Mouse (Mus musculus): ENCODE measurements around the gene Gale. TPM values are rescaled to one million over a fixed set of nuclear protein-coding genes. Genes with fewer than 3 reads are reported as not detected.
A peak's percentile ranks its signal among the peaks of the same experiment; 100 is the strongest.
"Not testable (repeated sequence)": the region's sequence is repeated elsewhere in the genome, so short reads cannot be mapped to it uniquely, and the experiment has no call there.

The Gale gene
- total RNA-seq, 1 experiment from 2014 or later: 2.7 TPM

DNA sequence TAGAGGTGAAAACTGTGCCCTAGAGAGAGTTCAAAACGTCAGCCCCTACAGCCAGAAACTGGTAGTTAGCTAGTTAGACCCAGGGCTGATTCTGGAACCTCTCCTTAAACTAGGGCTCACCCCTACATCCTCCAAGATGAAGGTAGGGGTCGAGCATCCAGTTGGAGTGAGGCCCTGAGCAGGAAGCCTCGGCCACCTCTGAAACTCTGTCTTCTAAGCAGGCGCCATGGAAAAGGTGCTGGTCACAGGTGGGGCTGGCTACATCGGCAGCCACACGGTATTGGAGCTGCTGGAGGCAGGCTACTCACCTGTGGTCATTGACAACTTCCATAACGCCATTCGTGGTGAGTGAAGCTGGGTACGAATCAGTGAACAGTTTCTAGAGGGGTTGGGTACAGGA, 1.6 kb downstream of the Gale start:
- no peak for ATAC-seq (replicated peaks; ENCODE audit: insufficient number of reproducible peaks, low FRiP score, low TSS enrichment, poor library complexity, severe bottlenecking)

DNA sequence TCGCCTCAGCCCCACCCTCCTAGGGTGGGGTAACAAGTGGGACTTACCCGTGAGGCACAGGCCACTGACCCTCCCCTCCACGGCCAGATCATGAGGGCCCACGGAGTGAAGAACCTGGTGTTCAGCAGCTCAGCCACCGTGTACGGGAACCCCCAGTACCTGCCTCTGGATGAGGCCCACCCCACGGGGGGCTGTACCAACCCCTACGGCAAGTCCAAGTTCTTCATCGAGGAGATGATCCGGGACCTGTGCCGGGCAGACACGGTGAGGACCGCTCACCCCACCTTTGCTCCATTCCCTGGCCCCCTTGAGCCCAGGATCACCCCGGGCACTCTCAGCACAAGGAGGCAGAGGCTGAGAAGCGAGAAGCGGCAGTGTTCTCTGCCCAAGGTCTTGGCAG, 2.8 kb downstream of the Gale start:
- no peak for ATAC-seq (replicated peaks; ENCODE audit: insufficient number of reproducible peaks, low FRiP score, low TSS enrichment, poor library complexity, severe bottlenecking)

DNA sequence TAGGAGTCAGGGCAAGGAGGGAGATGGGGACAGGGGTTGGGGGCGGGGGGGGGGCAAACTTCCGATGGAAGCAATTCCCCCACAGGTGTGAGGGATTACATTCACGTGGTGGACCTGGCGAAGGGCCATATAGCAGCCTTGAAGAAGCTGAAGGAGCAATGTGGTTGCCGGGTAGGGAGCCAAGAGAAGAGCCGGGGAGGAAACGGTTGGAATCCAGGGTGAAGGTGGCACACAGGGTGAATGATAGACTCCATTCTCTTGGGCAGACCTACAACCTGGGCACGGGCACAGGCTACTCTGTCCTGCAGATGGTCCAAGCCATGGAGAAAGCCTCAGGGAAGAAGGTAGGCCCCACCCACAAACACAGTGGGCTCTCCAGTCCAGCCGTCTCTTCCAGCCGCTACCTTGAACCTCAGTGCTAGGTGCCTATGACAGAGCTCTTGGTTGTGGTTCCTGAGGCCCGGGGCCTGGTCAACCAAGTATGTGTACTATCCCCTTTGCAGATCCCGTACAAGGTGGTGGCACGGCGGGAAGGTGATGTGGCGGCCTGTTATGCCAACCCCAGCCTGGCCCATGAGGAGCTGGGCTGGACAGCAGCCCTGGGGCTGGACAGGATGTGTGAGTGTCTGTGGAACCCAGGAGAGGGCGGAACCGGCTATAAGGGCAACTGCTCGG, 3.7 kb downstream of the Gale start:
- ATAC-seq (replicated peaks; ENCODE audit: insufficient number of reproducible peaks, low FRiP score, low TSS enrichment, poor library complexity, severe bottlenecking): no peak

DNA sequence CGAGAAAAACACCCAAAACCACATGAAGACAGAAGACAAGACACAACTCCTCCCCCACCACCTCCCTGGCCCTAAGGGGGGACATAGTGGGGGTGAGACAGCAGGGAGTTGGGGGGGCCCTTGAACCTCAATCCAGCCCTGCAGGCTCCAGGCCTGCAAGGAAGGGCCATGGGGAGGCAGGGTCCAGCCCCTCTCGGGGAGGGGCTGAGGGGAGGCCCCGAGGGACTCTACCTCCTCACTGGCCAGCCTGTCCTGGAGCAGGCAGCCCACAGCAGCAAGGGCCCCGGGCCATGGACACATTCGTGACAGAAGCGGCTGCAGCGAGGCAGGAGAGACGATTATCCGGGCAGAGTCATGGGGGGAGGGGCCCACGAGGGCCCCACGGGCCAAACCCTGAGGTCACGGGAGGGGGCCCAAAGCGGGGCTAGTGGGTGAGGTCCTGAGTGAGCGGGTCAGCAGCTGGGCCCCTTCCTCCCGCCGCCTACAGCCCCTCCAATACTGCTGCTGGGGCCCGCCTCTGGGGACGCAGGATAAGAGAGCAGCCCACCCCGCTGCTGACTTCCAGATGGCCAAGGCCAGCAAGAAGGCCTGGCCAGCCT, 4.8 kb downstream of the Gale start:
- no peak for ATAC-seq (replicated peaks; ENCODE audit: insufficient number of reproducible peaks, low FRiP score, low TSS enrichment, poor library complexity, severe bottlenecking)

DNA sequence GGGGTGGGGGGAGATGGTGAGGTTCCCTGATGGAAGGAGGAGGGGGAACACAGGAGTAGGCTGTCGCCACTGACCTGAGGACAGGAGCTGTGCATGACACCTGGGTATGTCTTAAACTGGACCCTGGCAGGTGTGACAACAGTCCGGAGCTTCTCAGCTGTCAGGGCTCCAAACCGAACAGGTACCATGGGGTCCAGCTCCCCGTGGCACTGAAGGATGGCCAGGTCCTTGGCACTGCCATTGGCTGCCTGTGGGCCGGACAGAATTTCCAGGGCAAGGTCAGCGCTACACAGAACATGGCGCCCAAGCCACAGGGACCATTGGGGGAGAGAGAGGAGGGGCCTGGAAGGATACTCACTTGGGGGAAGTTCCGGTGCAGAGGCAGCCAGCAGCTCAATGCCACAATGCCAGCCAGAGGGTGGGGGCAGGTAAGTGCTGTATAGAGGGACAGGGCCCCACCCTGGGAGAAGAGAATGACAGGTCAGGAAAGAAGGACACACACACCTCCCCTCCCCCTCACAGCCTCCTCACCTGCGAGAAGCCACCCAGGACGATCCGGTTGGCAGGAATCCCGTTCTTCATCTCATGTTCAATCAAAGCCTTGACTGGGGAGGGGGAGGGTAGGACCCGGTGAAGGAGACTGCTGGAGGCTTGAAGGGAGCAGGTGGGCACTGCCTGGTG, 5.7 kb downstream of the Gale start:
- no peak for ATAC-seq (replicated peaks; ENCODE audit: insufficient number of reproducible peaks, low FRiP score, low TSS enrichment, poor library complexity, severe bottlenecking)

DNA sequence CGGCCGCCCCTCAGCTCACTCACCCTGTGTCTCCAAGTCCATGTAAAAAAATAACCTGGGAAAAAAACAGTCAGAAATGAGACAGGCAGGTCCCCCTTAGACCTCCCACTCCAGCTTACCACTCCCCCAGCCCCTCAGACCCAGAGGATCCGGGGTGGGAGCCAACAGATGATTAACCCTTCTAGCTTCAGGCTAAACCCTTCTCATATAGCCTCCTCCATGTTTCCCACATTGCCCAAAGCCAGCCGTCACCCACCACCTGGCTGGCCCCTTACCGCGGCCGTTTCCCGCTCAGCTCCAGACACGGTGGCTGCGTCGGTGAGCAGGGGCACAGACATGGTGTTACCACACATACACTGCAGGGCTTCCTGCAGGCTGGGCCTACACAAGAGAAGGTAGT, 7.1 kb downstream of the Gale start:
- no peak for ATAC-seq (replicated peaks; ENCODE audit: insufficient number of reproducible peaks, low FRiP score, low TSS enrichment, poor library complexity, severe bottlenecking)

DNA sequence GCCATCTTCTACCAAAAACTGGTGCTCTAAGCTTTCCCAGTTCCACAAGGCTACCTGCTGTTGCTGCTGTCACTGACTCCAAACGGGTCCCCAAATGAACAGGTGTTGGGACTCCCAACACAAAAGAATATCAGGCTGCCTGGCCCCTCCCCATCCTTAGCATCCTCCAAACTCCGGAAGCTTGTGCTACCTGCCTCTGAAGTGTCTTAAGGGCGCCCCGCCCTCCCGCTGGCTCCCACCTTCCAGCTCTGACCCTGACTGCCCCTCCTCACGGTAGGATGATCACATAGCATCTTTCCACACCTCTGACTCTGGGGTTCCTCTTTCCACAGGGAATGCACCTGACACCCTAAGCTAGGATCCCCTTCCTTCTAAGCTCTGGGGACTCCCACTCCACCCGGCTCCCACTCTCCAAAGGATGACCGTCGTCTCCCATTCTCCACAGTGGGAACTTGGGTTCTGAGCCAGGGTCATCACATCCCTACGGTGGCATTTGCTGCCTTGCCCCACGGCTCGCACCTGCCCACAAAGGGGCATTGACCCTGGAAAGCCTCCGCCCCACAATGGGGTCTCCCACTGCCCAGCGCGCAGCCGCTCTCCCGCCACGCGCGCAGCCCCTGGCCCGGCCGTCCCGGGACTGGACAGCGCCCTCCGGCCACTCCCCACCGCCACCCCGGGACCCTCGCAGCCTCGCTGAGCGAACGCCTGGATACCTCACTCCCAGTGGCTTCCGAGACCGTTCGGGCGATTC, 8.5 kb downstream of the Gale start:
- ATAC-seq (replicated peaks; ENCODE audit: insufficient number of reproducible peaks, low FRiP score, low TSS enrichment, poor library complexity, severe bottlenecking): 0 out of 2 replicates have a peak, but pooled peaks have one; percentile 5

DNA sequence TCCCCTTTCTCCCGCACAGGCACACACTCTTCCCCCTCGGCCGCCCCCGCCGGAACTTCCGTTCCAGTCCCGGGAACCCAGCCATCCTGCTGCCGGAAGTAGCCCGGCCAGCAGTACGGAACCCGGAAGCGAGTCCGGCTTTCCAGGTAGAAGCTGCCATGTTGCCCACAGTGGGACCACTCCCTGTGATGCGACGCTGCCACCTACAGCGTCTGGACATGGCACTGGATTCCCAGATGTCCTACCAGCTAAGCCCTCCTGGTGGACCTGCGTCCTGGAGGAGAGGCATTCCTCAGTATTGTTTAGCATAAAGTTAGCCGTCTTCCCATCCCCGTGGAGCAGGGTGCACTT, 9.0 kb downstream of the Gale start, which contains the start of gene Lypla2:
Lypla2 (minus strand) TSS at position 71 of the 351 bp plus-strand sequence.
- ATAC-seq (replicated peaks; ENCODE audit: insufficient number of reproducible peaks, low FRiP score, low TSS enrichment, poor library complexity, severe bottlenecking): peak; percentile 72

DNA sequence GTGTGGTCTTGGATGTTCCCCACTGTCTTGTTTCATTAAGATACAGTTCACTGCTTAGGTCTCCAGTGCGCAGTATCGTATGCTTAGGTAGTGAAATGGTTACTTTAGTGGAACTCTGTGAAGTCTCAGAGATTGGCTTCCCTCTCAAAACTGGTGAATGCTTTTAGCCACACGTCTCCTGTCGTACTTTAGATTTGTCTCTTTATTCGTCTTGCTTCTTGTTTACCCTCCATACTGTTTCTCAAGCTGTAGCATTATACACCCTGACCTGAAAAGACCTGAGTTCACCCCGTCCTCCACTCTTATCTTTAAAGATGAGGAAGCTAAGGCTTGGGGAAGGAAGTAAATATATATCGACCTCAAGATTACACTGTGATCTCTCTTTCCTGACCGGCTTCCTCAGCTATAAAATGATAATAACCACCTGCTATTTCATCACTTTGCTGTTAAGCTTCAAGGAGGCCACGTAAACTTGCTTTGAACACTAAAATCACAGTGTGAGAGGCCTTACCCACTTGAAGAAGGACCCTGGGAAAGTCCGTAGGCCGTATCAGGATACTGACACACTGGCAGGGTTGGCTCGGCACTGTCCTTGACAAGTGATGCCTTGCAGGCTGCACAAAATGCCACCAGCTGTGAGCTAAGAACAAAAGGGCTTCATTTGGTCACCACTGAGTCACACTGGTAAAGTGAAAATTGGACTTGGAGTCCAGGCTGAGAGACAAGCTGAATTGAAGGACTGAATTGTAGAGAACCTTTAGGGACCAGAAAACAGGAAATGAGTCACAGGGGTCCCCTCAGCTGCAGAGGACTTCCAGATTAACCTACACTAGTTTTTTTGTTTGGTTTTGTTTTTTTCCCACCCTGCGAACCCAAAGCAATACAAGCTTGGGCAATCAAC, 9.6 kb downstream of the Gale start:
- ATAC-seq (replicated peaks; ENCODE audit: insufficient number of reproducible peaks, low FRiP score, low TSS enrichment, poor library complexity, severe bottlenecking): no peak

DNA sequence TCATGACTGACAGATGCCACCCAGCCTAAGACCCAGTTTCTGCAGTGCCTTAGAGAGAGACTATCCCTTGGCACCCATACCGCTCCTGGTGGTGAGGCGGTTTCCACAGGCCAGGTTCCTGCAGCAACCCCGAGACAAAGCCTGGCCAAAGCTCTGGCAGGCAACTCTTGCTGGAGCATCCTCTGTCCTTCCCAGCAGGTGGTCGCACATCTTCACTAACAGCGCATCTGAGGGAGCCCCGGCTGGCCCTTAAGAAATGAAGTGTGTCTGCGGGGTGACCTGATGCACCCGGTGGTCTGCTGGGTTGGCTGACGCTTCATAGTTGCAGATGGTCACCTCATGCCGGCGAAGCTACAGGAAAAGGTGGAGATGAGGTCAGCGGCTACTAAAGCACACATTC, 12.6 kb downstream of the Gale start:
- no peak for ATAC-seq (replicated peaks; ENCODE audit: insufficient number of reproducible peaks, low FRiP score, low TSS enrichment, poor library complexity, severe bottlenecking)

DNA sequence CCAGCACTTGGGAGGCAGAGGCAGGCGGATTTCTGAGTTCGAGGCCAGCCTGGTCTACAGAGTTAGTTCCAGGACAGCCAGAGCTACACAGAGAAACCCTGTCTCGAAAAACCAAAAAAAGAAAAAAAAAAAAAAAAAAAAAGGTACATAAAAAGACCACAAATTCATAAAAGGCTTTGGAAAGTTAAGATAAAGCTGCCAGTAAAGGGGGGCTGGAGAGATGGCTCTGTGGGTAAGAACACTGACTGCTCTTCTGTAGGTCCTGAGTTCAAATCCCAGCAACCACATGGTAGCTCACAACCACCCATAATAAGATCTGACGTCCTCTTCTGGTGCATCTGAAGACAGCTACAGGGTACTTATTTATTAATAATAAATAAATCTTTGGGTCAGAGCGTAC, 16.7 kb downstream of the Gale start:
- ATAC-seq (replicated peaks; ENCODE audit: insufficient number of reproducible peaks, low FRiP score, low TSS enrichment, poor library complexity, severe bottlenecking): not testable (repeated sequence)

DNA sequence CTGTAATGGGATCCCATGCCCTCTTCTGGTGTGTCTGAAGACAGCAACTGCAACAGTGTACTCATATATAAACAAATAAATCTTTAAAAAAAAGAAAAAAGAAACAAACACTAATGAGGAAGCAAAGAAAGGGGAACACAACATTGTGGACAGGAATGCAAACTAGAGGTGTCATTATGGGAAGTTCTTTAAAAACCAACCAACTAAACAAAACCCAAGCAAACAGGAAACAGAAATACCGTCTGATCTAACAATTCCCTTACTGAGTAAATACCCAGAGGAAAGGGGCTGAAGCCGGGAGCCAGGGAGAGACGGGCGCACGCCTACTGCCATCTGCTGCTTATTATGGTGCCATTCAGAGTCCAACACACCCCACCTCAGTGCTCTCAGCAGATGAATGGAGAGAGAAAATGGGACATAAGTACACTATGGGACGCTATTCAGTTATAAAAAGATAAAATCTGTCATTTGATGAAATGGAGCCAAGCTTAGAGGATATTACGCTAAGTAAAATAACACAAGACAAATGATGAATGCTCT, 18.1 kb downstream of the Gale start:
- ATAC-seq (replicated peaks; ENCODE audit: insufficient number of reproducible peaks, low FRiP score, low TSS enrichment, poor library complexity, severe bottlenecking): peak; percentile 66

DNA sequence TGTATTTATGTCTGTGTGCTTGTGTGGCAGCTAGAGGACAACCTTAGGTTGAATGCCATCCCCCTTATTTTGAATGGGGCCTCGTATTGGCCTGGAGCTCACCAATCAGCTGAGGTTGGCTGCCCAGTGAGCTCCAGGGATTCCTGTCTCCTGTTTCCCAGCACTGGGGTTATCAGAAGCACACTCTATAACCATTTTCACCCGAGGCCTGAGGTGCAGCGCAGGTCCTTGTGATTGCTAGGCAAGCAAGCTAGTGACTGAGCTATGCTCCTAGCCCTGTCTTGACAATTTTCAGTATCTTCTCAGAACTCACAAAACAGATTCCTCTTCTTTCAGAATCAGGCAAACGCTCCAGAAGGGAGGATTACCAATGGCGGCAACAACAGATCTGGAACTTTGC, 21.0 kb downstream of the Gale start:
- no peak for ATAC-seq (replicated peaks; ENCODE audit: insufficient number of reproducible peaks, low FRiP score, low TSS enrichment, poor library complexity, severe bottlenecking)

DNA sequence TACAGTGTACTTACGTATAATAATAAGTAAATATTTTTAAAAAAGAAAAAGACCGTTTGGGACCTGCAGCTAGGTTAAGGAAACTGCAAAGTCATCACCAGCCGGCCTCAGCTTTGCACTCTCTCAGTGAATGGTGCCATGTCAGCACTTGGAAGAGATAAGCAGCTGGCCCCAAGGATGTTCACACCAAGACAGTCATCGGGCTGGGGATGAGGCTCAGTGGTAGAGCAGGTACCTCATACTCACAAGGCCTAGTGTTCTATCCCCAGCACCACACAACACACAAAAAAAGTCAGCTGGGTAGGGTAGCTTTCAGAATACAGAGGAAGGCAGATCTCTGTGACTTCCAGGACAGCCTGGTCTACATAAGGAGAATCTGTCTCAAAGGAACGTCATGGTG, 21.7 kb downstream of the Gale start:
- ATAC-seq (replicated peaks; ENCODE audit: insufficient number of reproducible peaks, low FRiP score, low TSS enrichment, poor library complexity, severe bottlenecking): no peak

DNA sequence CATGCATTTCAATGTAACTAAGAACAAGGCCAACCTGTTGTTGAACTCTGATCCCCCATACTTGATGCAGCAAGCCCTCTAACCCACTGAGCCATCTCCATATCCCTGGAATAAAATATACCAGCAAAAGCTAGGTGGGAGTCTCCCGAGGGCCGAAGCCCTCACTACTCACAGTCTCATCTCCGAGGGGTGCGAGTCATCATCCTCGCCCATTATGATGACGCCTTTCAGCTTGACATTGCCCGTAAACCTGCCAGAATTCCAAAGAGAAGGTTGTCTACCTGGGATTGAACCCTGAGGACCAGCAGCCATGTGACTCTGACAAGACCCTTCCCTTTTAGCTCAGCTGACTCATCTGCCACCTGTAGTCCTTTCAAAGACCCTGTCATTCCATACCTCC, 22.2 kb downstream of the Gale start:
- ATAC-seq (replicated peaks; ENCODE audit: insufficient number of reproducible peaks, low FRiP score, low TSS enrichment, poor library complexity, severe bottlenecking): no peak

DNA sequence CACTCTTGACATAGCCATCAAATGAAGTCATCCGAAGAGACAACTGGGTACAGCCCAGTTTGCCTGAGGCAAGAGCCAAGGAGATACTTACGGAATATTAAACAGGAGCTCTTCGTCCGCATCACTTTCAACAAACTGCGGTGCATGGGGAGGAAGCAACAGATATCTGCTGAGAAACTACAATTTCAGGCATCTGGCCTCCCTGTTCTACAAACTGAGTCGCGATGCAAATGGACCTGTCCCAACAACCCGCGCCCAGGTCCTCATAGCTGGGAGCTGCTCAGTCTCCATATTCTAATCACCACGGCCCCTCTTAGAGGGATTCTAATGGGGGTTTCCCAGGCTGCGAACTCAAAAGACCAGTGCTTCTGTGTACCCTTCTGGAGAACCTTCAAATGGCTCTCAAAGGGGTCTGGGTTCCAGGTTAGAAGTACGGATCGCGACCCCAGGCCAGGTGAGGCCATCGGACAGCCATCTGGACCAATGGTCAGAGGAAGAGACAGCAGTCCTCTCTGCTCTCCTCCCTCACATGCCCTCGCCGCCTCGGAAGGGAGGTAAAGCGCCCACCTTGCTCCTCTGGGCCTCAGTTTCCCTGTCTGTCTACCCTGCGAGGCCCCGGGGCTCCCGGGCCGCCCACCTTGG, 22.9 kb downstream of the Gale start:
- no peak for ATAC-seq (replicated peaks; ENCODE audit: insufficient number of reproducible peaks, low FRiP score, low TSS enrichment, poor library complexity, severe bottlenecking)

DNA sequence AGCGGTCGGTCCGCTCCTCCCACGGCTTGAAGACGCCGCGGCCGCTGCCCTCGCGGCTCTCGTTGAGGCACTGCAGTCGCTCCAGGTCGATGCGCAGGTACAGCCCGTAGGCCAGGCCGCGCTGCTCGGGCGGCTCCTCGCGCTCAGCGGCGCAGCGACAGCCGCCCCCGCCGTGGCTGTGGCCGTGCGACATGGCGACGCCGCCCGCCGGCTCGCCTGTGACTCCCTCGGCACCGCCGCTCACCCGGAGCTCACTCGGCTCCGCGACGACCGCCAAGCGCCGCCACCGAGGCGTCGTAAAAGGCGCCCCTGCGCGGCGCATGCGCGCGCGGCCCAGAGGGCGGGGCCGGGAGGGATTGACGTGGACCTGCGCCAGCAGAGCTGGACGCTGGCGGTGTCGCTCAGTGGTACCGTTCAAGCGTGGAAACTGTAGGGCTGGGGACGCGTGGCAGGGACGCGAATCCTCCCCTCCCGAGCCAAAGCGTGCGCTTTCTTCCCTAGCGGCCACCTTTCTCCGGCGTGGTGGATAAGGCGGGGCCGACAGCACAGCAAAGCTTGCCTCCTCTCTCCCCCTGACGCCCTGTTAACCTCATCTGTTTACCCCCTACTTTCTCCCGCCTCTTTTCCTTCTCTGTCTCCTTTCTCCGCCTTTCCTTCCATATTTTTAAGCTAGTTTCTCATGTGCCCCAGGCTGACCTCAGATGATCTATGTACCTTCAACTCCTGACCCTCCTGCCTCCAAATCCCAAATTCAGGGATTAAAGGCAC, 23.6 kb downstream of the Gale start, which contains the start of gene Pithd1:
Pithd1 (minus strand) TSS at position 322 of the 768 bp plus-strand sequence.
- ATAC-seq (replicated peaks; ENCODE audit: insufficient number of reproducible peaks, low FRiP score, low TSS enrichment, poor library complexity, severe bottlenecking): peak; percentile 84
